Mouse (Mus musculus): ENCODE data around the gene Ssb. TPM values are rescaled to one million over a fixed set of nuclear protein-coding genes. Genes with fewer than 3 reads are reported as not detected.

Gene Ssb
- total and polyA plus RNA-seq, 2 experiments from 2014 or later = 31.9 to 172 TPM

- ATAC-seq (ENCODE audit: insufficient read depth, low read depth) (no peak), DNase-seq (ENCODE audit: low spot score) (no peak)
- peaks cover 8% of the 10 kb centered on the region for H3K4me1 ChIP-seq (ENCODE audit: control insufficient read depth, insufficient read depth)
- 2% methylated on average over 13 of the region's 13 CpGs for WGBS
- no peaks in the 10 kb centered on the region for H3K9me3 ChIP-seq (replicated peaks; ENCODE audit: control insufficient read depth, low read length)
- no peaks in the 10 kb centered on the region for H3K27me3 ChIP-seq (ENCODE audit: control insufficient read depth, insufficient read depth, low read length)
- H3K27ac ChIP-seq (ENCODE audit: low read depth) = peak overlapping the region; percentile 90
- H3K9ac ChIP-seq (replicated peaks; ENCODE audit: low read depth, low read length) = peak overlapping the region; percentile 98
- H3K4me3 ChIP-seq (ENCODE audit: low read depth, low read length) = peak overlapping the region; percentile 97
- peaks cover 7% of the 10 kb centered on the region; the same call in 1 of the 2 replicates for H3K36me3 ChIP-seq (replicated peaks; ENCODE audit: control insufficient read depth, insufficient read depth, low read length)
- TF ChIP-seq EP300 (IDR thresholded peaks at IDR 0.05; ENCODE audit: low read depth) (no peak), CTCF (IDR thresholded peaks at IDR 0.05; ENCODE audit: low read depth) (no peak)
- H3K4me2 ChIP-seq (ENCODE audit: low read depth, low read length) = peak overlapping the region; percentile 81
These were observed 825 bp downstream of the Ssb start for GRCm38 (mm10) chr2:69862117-69862657.

GRCm38 (mm10) chr2:69883990-69884391 lies 22.6 kb downstream of the Ssb start:
- H3K36me3 ChIP-seq (replicated peaks; ENCODE audit: control insufficient read depth, insufficient read depth, low read length) = 0 out of 2 replicates have a peak, but pooled peaks cover 7% of the 10 kb centered on the region

GRCm38 (mm10) chr2:69884581-69884980 lies 23.2 kb downstream of the Ssb start:
- WGBS = 45% methylated on average over 6 of the region's 6 CpGs
- H3K9ac ChIP-seq (replicated peaks; ENCODE audit: low read depth, low read length) = peak overlapping the region; percentile 87
- no peak overlapping the region for H3K27ac ChIP-seq (ENCODE audit: low read depth)
- no peak for ATAC-seq (ENCODE audit: insufficient read depth, low read depth)
- DNase-seq (ENCODE audit: low spot score) = no peak
- TF ChIP-seq CTCF (IDR thresholded peaks at IDR 0.05; ENCODE audit: low read depth) (no peak), EP300 (IDR thresholded peaks at IDR 0.05; ENCODE audit: low read depth) (no peak)
- peak overlapping the region; percentile 87 for H3K4me2 ChIP-seq (ENCODE audit: low read depth, low read length)
- no peaks in the 10 kb centered on the region for H3K27me3 ChIP-seq (ENCODE audit: control insufficient read depth, insufficient read depth, low read length)
- peak overlapping the region; percentile 82 for H3K4me3 ChIP-seq (ENCODE audit: low read depth, low read length)
- no peaks in the 10 kb centered on the region for H3K9me3 ChIP-seq (replicated peaks; ENCODE audit: control insufficient read depth, low read length)
- H3K4me1 ChIP-seq (ENCODE audit: control insufficient read depth, insufficient read depth) = peaks cover 7% of the 10 kb centered on the region
- H3K36me3 ChIP-seq (replicated peaks; ENCODE audit: control insufficient read depth, insufficient read depth, low read length) = 0 out of 2 replicates have a peak, but pooled peaks cover 2% of the 10 kb centered on the region

More at GRCm38 (mm10) chr2:69883990-69884391, 22.6 kb downstream of the Ssb start:
- Histone ChIP-seq H3K27me3 (ENCODE audit: control insufficient read depth, insufficient read depth, low read length) (no peaks in the 10 kb centered on the region), H3K4me2 (ENCODE audit: low read depth, low read length) (no peak overlapping the region), H3K4me3 (ENCODE audit: low read depth, low read length) (no peak overlapping the region), H3K9me3 (replicated peaks; ENCODE audit: control insufficient read depth, low read length) (no peaks in the 10 kb centered on the region), H3K9ac (replicated peaks; ENCODE audit: low read depth, low read length) (no peak overlapping the region), H3K4me1 (ENCODE audit: control insufficient read depth, insufficient read depth) (peaks cover 7% of the 10 kb centered on the region), H3K27ac (ENCODE audit: low read depth) (no peak overlapping the region)
- 50% methylated on average over 2 of the region's 2 CpGs for whole genome bisulfite sequencing
- TF ChIP-seq CTCF (IDR thresholded peaks at IDR 0.05; ENCODE audit: low read depth) (no peak), EP300 (IDR thresholded peaks at IDR 0.05; ENCODE audit: low read depth) (no peak)
- DNase-seq (ENCODE audit: low spot score) (no peak), ATAC-seq (ENCODE audit: insufficient read depth, low read depth) (no peak)

GRCm38 (mm10) chr2:69885050-69885449 lies 23.7 kb downstream of the Ssb start:
- peak; percentile 21 for ATAC-seq (ENCODE audit: insufficient read depth, low read depth)
- H3K27me3 ChIP-seq (ENCODE audit: control insufficient read depth, insufficient read depth, low read length) = no peaks in the 10 kb centered on the region
- H3K4me1 ChIP-seq (ENCODE audit: control insufficient read depth, insufficient read depth) = peaks cover 7% of the 10 kb centered on the region
- WGBS = 5% methylated on average over 12 of the region's 12 CpGs
- no peak for TF ChIP-seq CTCF (IDR thresholded peaks at IDR 0.05; ENCODE audit: low read depth)
- no peak for TF ChIP-seq EP300 (IDR thresholded peaks at IDR 0.05; ENCODE audit: low read depth)
- peak overlapping the region; percentile 76 for H3K27ac ChIP-seq (ENCODE audit: low read depth)
- peak overlapping the region; percentile 82 for H3K4me3 ChIP-seq (ENCODE audit: low read depth, low read length)
- no peaks in the 10 kb centered on the region for H3K9me3 ChIP-seq (replicated peaks; ENCODE audit: control insufficient read depth, low read length)
- H3K9ac ChIP-seq (replicated peaks; ENCODE audit: low read depth, low read length) = peak overlapping the region; percentile 87
- no peak for DNase-seq (ENCODE audit: low spot score)
- peak overlapping the region; percentile 87 for H3K4me2 ChIP-seq (ENCODE audit: low read depth, low read length)
- H3K36me3 ChIP-seq (replicated peaks; ENCODE audit: control insufficient read depth, insufficient read depth, low read length) = no peaks in the 10 kb centered on the region

- peak within 1 kb of the TSS; percentile 82 for H3K4me3 ChIP-seq (ENCODE audit: low read depth, low read length)
- ATAC-seq (ENCODE audit: insufficient read depth, low read depth) (peak; percentile 97), DNase-seq (ENCODE audit: low spot score) (peak; percentile 83)
- no peaks in the 10 kb centered on the region for H3K36me3 ChIP-seq (replicated peaks; ENCODE audit: control insufficient read depth, insufficient read depth, low read length)
- H3K9me3 ChIP-seq (replicated peaks; ENCODE audit: control insufficient read depth, low read length) = no peaks in the 10 kb centered on the region
- peak within 1 kb of the TSS; percentile 76 for H3K27ac ChIP-seq (ENCODE audit: low read depth)
- WGBS = 1% methylated on average over 44 of the region's 45 CpGs
- TF ChIP-seq CTCF (IDR thresholded peaks at IDR 0.05; ENCODE audit: low read depth) = peak; percentile 61
- no peak for TF ChIP-seq EP300 (IDR thresholded peaks at IDR 0.05; ENCODE audit: low read depth)
- H3K9ac ChIP-seq (replicated peaks; ENCODE audit: low read depth, low read length) = peak within 1 kb of the TSS; percentile 87
- H3K4me1 ChIP-seq (ENCODE audit: control insufficient read depth, insufficient read depth) = peaks cover 7% of the 10 kb centered on the region
- H3K4me2 ChIP-seq (ENCODE audit: low read depth, low read length) = peak within 1 kb of the TSS; percentile 87
- no peaks in the 10 kb centered on the region for H3K27me3 ChIP-seq (ENCODE audit: control insufficient read depth, insufficient read depth, low read length)
These were observed 24.3 kb downstream of the Ssb start, which contains the start of gene Mettl5 for GRCm38 (mm10) chr2:69885451-69886305. Gene Mettl5, minus strand, starts transcription at chr2:69885615.

Measured in heart, postnatal 0 days (tissue).